Mouse (Mus musculus) right cerebral cortex, postnatal 14 days (tissue): ENCODE results near the gene Vmn1r174.
"Not testable (repeated sequence)": the region's sequence is repeated elsewhere in the genome, so short reads cannot be mapped to it uniquely, and the experiment has no call there.

Experiments
- DNase-seq: peaks from one replicate; pipeline ENCODE4 v3.0.0; 2022

Vmn1r174 gene

GRCm38 (mm10) chr7:23751970-23752369 is at the start of gene Vmn1r174:
Gene Vmn1r174, plus strand, starts transcription at chr7:23752270.
- DNase-seq: not testable (repeated sequence)

- DNase-seq: no peak
Observed at GRCm38 (mm10) chr7:23784526-23784925, 32.5 kb downstream of the Vmn1r174 start.

GRCm38 (mm10) chr7:23810543-23810942 is 58.5 kb downstream of the Vmn1r174 start, which contains the start of gene Vmn1r175:
Gene Vmn1r175, minus strand, starts transcription at chr7:23810643.
- DNase-seq: not testable (repeated sequence)
